Mouse (Mus musculus) spleen, adult 12 weeks (tissue): ENCODE data around the gene Eif2b2.

ENCODE experiments used
- DNase-seq: peaks from one replicate; pipeline ENCODE4 v3.0.0; 2022; ENCODE audit warnings: low spot score

The Eif2b2 gene

GRCm38 (mm10) chr12:85194623-85195018 is 24.7 kb upstream of the Eif2b2 start:
- no peak for DNase-seq

- DNase-seq = no peak
Measured at GRCm38 (mm10) chr12:85195086-85195485, 24.2 kb upstream of the Eif2b2 start.

GRCm38 (mm10) chr12:85196191-85196590 is 23.1 kb upstream of the Eif2b2 start:
- DNase-seq = no peak

- DNase-seq = no peak
Measured at GRCm38 (mm10) chr12:85197371-85197770, 21.9 kb upstream of the Eif2b2 start.

- DNase-seq = no peak
Measured at GRCm38 (mm10) chr12:85197936-85198335, 21.3 kb upstream of the Eif2b2 start.

- no peak for DNase-seq
Measured at GRCm38 (mm10) chr12:85199954-85200353, 19.3 kb upstream of the Eif2b2 start.

- no peak for DNase-seq
Measured at GRCm38 (mm10) chr12:85200929-85201829, 18.1 kb upstream of the Eif2b2 start.

- DNase-seq = no peak
Measured at GRCm38 (mm10) chr12:85201830-85202147, 17.5 kb upstream of the Eif2b2 start.

- DNase-seq = no peak
Measured at GRCm38 (mm10) chr12:85202191-85202590, 17.1 kb upstream of the Eif2b2 start.

GRCm38 (mm10) chr12:85203699-85204098 is 15.6 kb upstream of the Eif2b2 start:
- DNase-seq = no peak

- no peak for DNase-seq
Measured at GRCm38 (mm10) chr12:85204105-85204504, 15.2 kb upstream of the Eif2b2 start.

GRCm38 (mm10) chr12:85205425-85205824 is 13.9 kb upstream of the Eif2b2 start:
- DNase-seq = no peak

GRCm38 (mm10) chr12:85208687-85209199 is 10.5 kb upstream of the Eif2b2 start:
- DNase-seq = no peak

- DNase-seq = no peak
Measured at GRCm38 (mm10) chr12:85215031-85215430, 4.2 kb upstream of the Eif2b2 start.

- no peak for DNase-seq
Measured at GRCm38 (mm10) chr12:85217733-85218310, 1.5 kb upstream of the Eif2b2 start.

- peak; percentile 15 for DNase-seq
Measured at GRCm38 (mm10) chr12:85219905-85220290, 617 bp downstream of the Eif2b2 start.

GRCm38 (mm10) chr12:85227227-85227626 is 7.9 kb downstream of the Eif2b2 start:
- no peak for DNase-seq

GRCm38 (mm10) chr12:85227876-85228599 is 8.8 kb downstream of the Eif2b2 start:
- DNase-seq = no peak

- no peak for DNase-seq
Measured at GRCm38 (mm10) chr12:85233376-85234358, 14.4 kb downstream of the Eif2b2 start.

GRCm38 (mm10) chr12:85237553-85237952 is 18.3 kb downstream of the Eif2b2 start:
- DNase-seq = no peak

- DNase-seq = no peak
Measured at GRCm38 (mm10) chr12:85252083-85252482, 32.8 kb downstream of the Eif2b2 start.
